In the genomic region with DNA sequence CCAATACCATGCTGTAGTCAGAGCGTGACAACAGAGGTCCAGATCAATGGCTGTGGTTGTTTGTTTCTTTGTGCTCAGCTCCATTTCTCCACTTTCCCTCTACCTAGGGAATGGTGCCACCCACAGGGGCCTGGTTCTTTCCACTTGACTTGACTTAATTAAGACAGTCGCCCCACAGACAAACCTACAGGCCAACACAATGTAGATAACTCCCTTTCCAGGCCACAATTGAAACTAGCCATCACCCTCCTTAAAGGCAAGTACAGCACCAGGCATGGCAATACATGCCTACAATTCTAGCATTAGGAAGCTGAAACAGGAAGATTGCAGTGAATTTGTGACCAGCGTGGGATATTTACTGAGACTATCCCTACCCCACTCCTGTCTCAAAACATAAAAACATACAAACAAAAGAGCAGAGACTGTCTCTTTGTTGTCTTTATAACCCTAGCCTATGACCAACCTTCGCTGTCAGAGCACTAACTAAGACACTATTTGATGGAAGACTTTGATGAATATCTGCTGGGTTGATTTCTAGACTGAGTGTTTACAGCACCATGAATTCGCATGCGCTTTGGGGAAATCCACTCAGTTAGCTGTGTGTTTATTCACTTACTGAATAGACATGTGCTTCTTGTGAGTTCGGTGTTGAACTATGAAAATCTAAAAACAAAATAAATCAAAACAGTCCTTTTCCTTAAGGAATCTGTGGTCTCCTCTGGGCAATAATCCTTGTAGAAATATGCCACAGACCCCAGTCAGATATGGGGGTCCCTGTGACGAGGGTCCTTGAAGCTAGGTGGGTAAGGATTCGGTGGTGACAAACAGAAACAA, we compare ENCODE assay signal across 30 mouse cellular contexts.
"Had no signal": no experiment of that assay in that cellular context is flagged by ENCODE, and none has a peak within 500 bp of the region (broad histone marks: within the 10 kb centered on the region; RNA-seq: fewer than 3 reads in every experiment).

No protein-coding gene starts in this region.

- DNase-seq: left cerebral cortex, postnatal 4 days; liver; liver, embryonic 13.5 days; liver, postnatal 0 days; lung, adult 18-20 months; lung, adult 2 months; lung, embryonic 14.5 days; lung, postnatal 10 days; lung, postnatal 14 days; lung, postnatal 36 days; lung, postnatal 4 days; midbrain, embryonic 14.5 days had no signal

- H3K9ac ChIP-seq: limb, embryonic 12.5 days; limb, embryonic 13.5 days; limb, embryonic 15.5 days; liver, embryonic 12.5 days; liver, embryonic 13.5 days; liver, embryonic 14.5 days; liver, embryonic 15.5 days; liver, postnatal 0 days; lung, embryonic 14.5 days; lung, embryonic 15.5 days; midbrain, embryonic 12.5 days; midbrain, embryonic 13.5 days; midbrain, embryonic 15.5 days had no signal

- H3K9me3 ChIP-seq: limb, embryonic 10.5 days; limb, embryonic 12.5 days; limb, embryonic 13.5 days; limb, embryonic 15.5 days; liver, embryonic 12.5 days; liver, embryonic 13.5 days; liver, embryonic 15.5 days; lung, embryonic 15.5 days; midbrain, embryonic 12.5 days; midbrain, embryonic 13.5 days; midbrain, embryonic 15.5 days had no signal

- ATAC-seq: liver, embryonic 12.5 days; liver, postnatal 0 days; lung, postnatal 0 days; midbrain, embryonic 13.5 days; midbrain, embryonic 15.5 days; midbrain, embryonic 16.5 days had no signal

- H3K4me2 ChIP-seq: limb, embryonic 12.5 days; limb, embryonic 13.5 days; limb, embryonic 15.5 days; liver, embryonic 11.5 days; liver, embryonic 12.5 days; liver, embryonic 13.5 days; liver, embryonic 15.5 days; lung, embryonic 14.5 days; lung, embryonic 15.5 days; midbrain, embryonic 12.5 days; midbrain, embryonic 13.5 days; midbrain, embryonic 15.5 days had no signal

- H3K4me3 ChIP-seq: left cerebral cortex, adult 2 months; limb, embryonic 10.5 days; limb, embryonic 12.5 days; limb, embryonic 13.5 days; limb, embryonic 15.5 days; liver, embryonic 12.5 days; liver, embryonic 13.5 days; liver, embryonic 15.5 days; lung, embryonic 15.5 days; megakaryocyte, embryonic 14.5 days; midbrain, embryonic 12.5 days; midbrain, embryonic 13.5 days; midbrain, embryonic 15.5 days; myocyte had no signal

- H3K4me1 ChIP-seq: liver, embryonic 15.5 days; megakaryocyte, embryonic 14.5 days; midbrain, embryonic 12.5 days; midbrain, embryonic 13.5 days; midbrain, embryonic 15.5 days had no signal

- H3K27me3 ChIP-seq: limb, embryonic 12.5 days; limb, embryonic 13.5 days; limb, embryonic 15.5 days; liver, embryonic 12.5 days; liver, embryonic 13.5 days; liver, embryonic 15.5 days; lung, embryonic 15.5 days; midbrain, embryonic 12.5 days; midbrain, embryonic 13.5 days; midbrain, embryonic 15.5 days had no signal

- H3K36me3 ChIP-seq: limb, embryonic 10.5 days; limb, embryonic 12.5 days; limb, embryonic 13.5 days; limb, embryonic 15.5 days; liver, embryonic 12.5 days; liver, embryonic 13.5 days; liver, embryonic 15.5 days; lung, embryonic 15.5 days; midbrain, embryonic 12.5 days; midbrain, embryonic 13.5 days; midbrain, embryonic 15.5 days had no signal

- H3K27ac ChIP-seq: left cerebral cortex, adult 2 months; limb, embryonic 10.5 days; limb, embryonic 12.5 days; limb, embryonic 13.5 days; limb, embryonic 15.5 days; liver, embryonic 12.5 days; liver, embryonic 13.5 days; liver, embryonic 14.5 days; liver, embryonic 15.5 days; lung, embryonic 15.5 days; macrophage; midbrain, embryonic 12.5 days; midbrain, embryonic 13.5 days; midbrain, embryonic 15.5 days had no signal
